Mouse (Mus musculus) hindbrain, embryonic 15.5 days (tissue): Measurements from ENCODE around the gene Polg2. TPM values are rescaled to one million over a fixed set of nuclear protein-coding genes. Genes with fewer than 3 reads are reported as not detected.
A peak's percentile ranks its signal among the peaks of the same experiment; 100 is the strongest.

Experiments used
- ATAC-seq: fragments of 200-750 bp; cut with Nextera tagmentation; 2 replicates; pipeline ENCODE4 v1.8.0; 2017; ENCODE audit warnings: low read depth, moderate number of reproducible peaks, moderate TSS enrichment; ENCODE audit not compliant: low FRiP score
- H3K27ac ChIP-seq: fragments of 300-500 bp; sonication (generic); replicated peaks from 2 replicates; pipeline ENCODE4 v1.5.1; 2015; ENCODE audit warnings: mild to moderate bottlenecking, inconsistent platforms
- H3K27me3 ChIP-seq: fragments of 300-500 bp; sonication (generic); 2 replicates; pipeline ENCODE4 v1.6.1; 2015; ENCODE audit warnings: control low read depth, inconsistent platforms
- H3K36me3 ChIP-seq: fragments of 300-500 bp; sonication (generic); 2 replicates; pipeline ENCODE4 v1.6.1; 2015; ENCODE audit warnings: control low read depth, inconsistent platforms
- H3K4me1 ChIP-seq: fragments of 300-500 bp; sonication (generic); replicated peaks from 2 replicates; pipeline ENCODE4 v1.6.1; 2015; ENCODE audit warnings: control low read depth, inconsistent platforms
- H3K4me2 ChIP-seq: fragments of 300-500 bp; sonication (generic); 2 replicates; pipeline ENCODE4 v1.6.1; 2015; ENCODE audit warnings: moderate library complexity, mild to moderate bottlenecking, inconsistent platforms
- H3K4me3 ChIP-seq: fragments of 300-500 bp; sonication (generic); 2 replicates; pipeline ENCODE4 v1.5.1; 2015; ENCODE audit warnings: mild to moderate bottlenecking, inconsistent platforms
- H3K9ac ChIP-seq: fragments of 300-500 bp; sonication (generic); 2 replicates; pipeline ENCODE4 v1.6.1; 2015; ENCODE audit warnings: inconsistent platforms
- H3K9me3 ChIP-seq: fragments of 300-500 bp; sonication (generic); 2 replicates; pipeline ENCODE4 v1.6.1; 2016; ENCODE audit warnings: control low read depth, inconsistent platforms
- WGBS: fragments of 180-500 bp; shearing (Covaris S2); methylation state at CpG from one replicate; pipeline ENCODE4 v1.1.7; 2015; 5-methylcytosine and 5-hydroxymethylcytosine counted together
- polyA plus RNA-seq: library from polyadenylated mRNA; unstranded; fragments of >200 nt; fragmentation: Nextera tagmentation; extraction: Ambion mirVana; gene quantifications from 2 replicates; pipeline ENCODE4 v1.2.1, GENCODE M21; 2015

Gene Polg2
- polyA plus RNA-seq = 8.4 and 8.8 TPM in 2 replicates

GRCm38 (mm10) chr11:106779388-106780088 lies at the start of gene Polg2:
Gene Polg2 (minus strand): TSS chr11:106779537.
- WGBS = 2% methylated on average over 30 of the region's 30 CpGs
- H3K9ac ChIP-seq = peak within 1 kb of the TSS; percentile 78
- H3K4me3 ChIP-seq = peak within 1 kb of the TSS; percentile 71
- peak within 1 kb of the TSS; percentile 79 for H3K4me2 ChIP-seq
- no peaks in the 10 kb centered on the region for H3K27me3 ChIP-seq
- H3K4me1 ChIP-seq = peaks cover 30% of the 10 kb centered on the region
- peak within 1 kb of the TSS; percentile 87 for H3K27ac ChIP-seq
- peaks cover 46% of the 10 kb centered on the region for H3K36me3 ChIP-seq
- no peaks in the 10 kb centered on the region for H3K9me3 ChIP-seq
- ATAC-seq = peak; percentile 99

- H3K27me3 ChIP-seq = no peaks in the 10 kb centered on the region
- no peaks in the 10 kb centered on the region for H3K9me3 ChIP-seq
- WGBS = 96% methylated on average over 7 of the region's 7 CpGs
- ATAC-seq = no peak
- no peaks in the 10 kb centered on the region for H3K4me1 ChIP-seq
- H3K9ac ChIP-seq = no peak overlapping the region
- H3K4me2 ChIP-seq = no peak overlapping the region
- H3K27ac ChIP-seq = no peak overlapping the region
- H3K4me3 ChIP-seq = no peak overlapping the region
- peaks cover 37% of the 10 kb centered on the region for H3K36me3 ChIP-seq
Measured at GRCm38 (mm10) chr11:106828079-106828478, 48.7 kb upstream of the Polg2 start.

- Histone ChIP-seq H3K27me3 (no peaks in the 10 kb centered on the region), H3K4me1 (0 out of 2 replicates have a peak, but pooled peaks cover 2% of the 10 kb centered on the region), H3K27ac (no peak overlapping the region), H3K4me2 (no peak overlapping the region), H3K9me3 (no peaks in the 10 kb centered on the region), H3K36me3 (peaks cover 35% of the 10 kb centered on the region), H3K4me3 (no peak overlapping the region), H3K9ac (no peak overlapping the region)
- ATAC-seq = no peak
- 94% methylated on average over 10 of the region's 10 CpGs for WGBS
Measured at GRCm38 (mm10) chr11:106824403-106824802, 45.1 kb upstream of the Polg2 start.

- H3K4me2 ChIP-seq = no peak overlapping the region
- H3K9me3 ChIP-seq = no peaks in the 10 kb centered on the region
- no peaks in the 10 kb centered on the region for H3K27me3 ChIP-seq
- 95% methylated on average over 8 of the region's 8 CpGs for WGBS
- H3K27ac ChIP-seq = no peak overlapping the region
- peaks cover 5% of the 10 kb centered on the region; the same call in 1 of the 2 replicates for H3K4me1 ChIP-seq
- no peak overlapping the region for H3K4me3 ChIP-seq
- no peak overlapping the region for H3K9ac ChIP-seq
- no peak for ATAC-seq
- peaks cover 38% of the 10 kb centered on the region for H3K36me3 ChIP-seq
Measured at GRCm38 (mm10) chr11:106823741-106824140, 44.4 kb upstream of the Polg2 start.

- peaks cover 12% of the 10 kb centered on the region for H3K4me1 ChIP-seq
- 81% methylated on average over 5 of the region's 5 CpGs for WGBS
- no peak overlapping the region for H3K4me3 ChIP-seq
- no peak overlapping the region for H3K9ac ChIP-seq
- H3K36me3 ChIP-seq = peaks cover 33% of the 10 kb centered on the region
- no peak overlapping the region for H3K27ac ChIP-seq
- H3K27me3 ChIP-seq = no peaks in the 10 kb centered on the region
- no peaks in the 10 kb centered on the region for H3K9me3 ChIP-seq
- no peak for ATAC-seq
- no peak overlapping the region for H3K4me2 ChIP-seq
Measured at GRCm38 (mm10) chr11:106822911-106823310, 43.6 kb upstream of the Polg2 start.

GRCm38 (mm10) chr11:106822491-106822890 lies 43.2 kb upstream of the Polg2 start:
- H3K4me2 ChIP-seq = no peak overlapping the region
- H3K27ac ChIP-seq = no peak overlapping the region
- no peaks in the 10 kb centered on the region for H3K9me3 ChIP-seq
- H3K9ac ChIP-seq = no peak overlapping the region
- no peak overlapping the region for H3K4me3 ChIP-seq
- H3K36me3 ChIP-seq = peaks cover 30% of the 10 kb centered on the region
- H3K27me3 ChIP-seq = no peaks in the 10 kb centered on the region
- H3K4me1 ChIP-seq = peaks cover 15% of the 10 kb centered on the region
- WGBS = 95% methylated on average over 8 of the region's 8 CpGs
- no peak for ATAC-seq

GRCm38 (mm10) chr11:106821397-106821796 lies 42.1 kb upstream of the Polg2 start:
- Histone ChIP-seq H3K27me3 (no peaks in the 10 kb centered on the region), H3K9me3 (no peaks in the 10 kb centered on the region), H3K9ac (no peak overlapping the region), H3K4me3 (no peak overlapping the region), H3K4me2 (no peak overlapping the region), H3K36me3 (peaks cover 35% of the 10 kb centered on the region), H3K4me1 (peaks cover 15% of the 10 kb centered on the region), H3K27ac (no peak overlapping the region)
- ATAC-seq = no peak
- 90% methylated on average over 6 of the region's 6 CpGs for WGBS

- peaks cover 39% of the 10 kb centered on the region for H3K36me3 ChIP-seq
- H3K27ac ChIP-seq = 0 out of 2 replicates have a peak overlapping the region, but pooled peaks have one; percentile 10
- H3K4me1 ChIP-seq = peaks cover 15% of the 10 kb centered on the region
- no peak for ATAC-seq
- H3K9me3 ChIP-seq = no peaks in the 10 kb centered on the region
- H3K4me3 ChIP-seq = no peak overlapping the region
- H3K27me3 ChIP-seq = no peaks in the 10 kb centered on the region
- no peak overlapping the region for H3K4me2 ChIP-seq
- no peak overlapping the region for H3K9ac ChIP-seq
- WGBS = 54% methylated on average over 4 of the region's 4 CpGs
Measured at GRCm38 (mm10) chr11:106820972-106821371, 41.6 kb upstream of the Polg2 start.

- 73% methylated on average over 6 of the region's 6 CpGs for WGBS
- ATAC-seq = no peak
- peaks cover 15% of the 10 kb centered on the region for H3K4me1 ChIP-seq
- no peak overlapping the region for H3K9ac ChIP-seq
- H3K27me3 ChIP-seq = no peaks in the 10 kb centered on the region
- H3K4me2 ChIP-seq = no peak overlapping the region
- peaks cover 46% of the 10 kb centered on the region for H3K36me3 ChIP-seq
- H3K27ac ChIP-seq = 0 out of 2 replicates have a peak overlapping the region, but pooled peaks have one; percentile 10
- H3K9me3 ChIP-seq = no peaks in the 10 kb centered on the region
- no peak overlapping the region for H3K4me3 ChIP-seq
Measured at GRCm38 (mm10) chr11:106820252-106820651, 40.9 kb upstream of the Polg2 start.

- H3K4me1 ChIP-seq = peaks cover 15% of the 10 kb centered on the region
- H3K27me3 ChIP-seq = no peaks in the 10 kb centered on the region
- 90% methylated on average over 9 of the region's 9 CpGs for WGBS
- no peak overlapping the region for H3K4me2 ChIP-seq
- no peak for ATAC-seq
- H3K27ac ChIP-seq = no peak overlapping the region; the same call in 1 of the 2 replicates
- H3K36me3 ChIP-seq = peaks cover 48% of the 10 kb centered on the region
- no peak overlapping the region for H3K4me3 ChIP-seq
- no peak overlapping the region for H3K9ac ChIP-seq
- no peaks in the 10 kb centered on the region for H3K9me3 ChIP-seq
Measured at GRCm38 (mm10) chr11:106819595-106819994, 40.3 kb upstream of the Polg2 start.

- H3K9ac ChIP-seq = no peak overlapping the region
- WGBS = 46% methylated on average over 9 of the region's 9 CpGs
Measured at GRCm38 (mm10) chr11:106818341-106818740, 39.0 kb upstream of the Polg2 start.

GRCm38 (mm10) chr11:106817808-106818207 lies 38.5 kb upstream of the Polg2 start:
- Histone ChIP-seq H3K36me3 (peaks cover 57% of the 10 kb centered on the region), H3K27me3 (no peaks in the 10 kb centered on the region), H3K4me2 (no peak overlapping the region), H3K27ac (peak overlapping the region; percentile 56), H3K4me1 (peaks cover 15% of the 10 kb centered on the region), H3K4me3 (no peak overlapping the region), H3K9me3 (no peaks in the 10 kb centered on the region), H3K9ac (no peak overlapping the region)
- no peak for ATAC-seq
- WGBS = 83% methylated on average over 6 of the region's 6 CpGs

More at GRCm38 (mm10) chr11:106818341-106818740, 39.0 kb upstream of the Polg2 start:
- H3K9me3 ChIP-seq = no peaks in the 10 kb centered on the region
- peaks cover 52% of the 10 kb centered on the region for H3K36me3 ChIP-seq
- ATAC-seq = peak; percentile 84; the same call in 1 of the 2 replicates
- H3K27me3 ChIP-seq = no peaks in the 10 kb centered on the region
- H3K4me2 ChIP-seq = no peak overlapping the region
- peaks cover 15% of the 10 kb centered on the region for H3K4me1 ChIP-seq
- no peak overlapping the region for H3K4me3 ChIP-seq
- H3K27ac ChIP-seq = peak overlapping the region; percentile 56
